Mouse (Mus musculus) embryonic fibroblast, embryonic 13.5 days (primary cell): ENCODE measurements at regions not wholly inside any gene's neighbourhood (a gene's known extent, or its start where the extent isn't known, plus 50 kb on each side); places are given as distances from the start of the nearest gene placed in this dataset.

ENCODE experiments used
- H3K27ac ChIP-seq: 2 replicates; pipeline ENCODE4 v1.5.1; 2012; ENCODE audit warnings: low read length, control low read depth, inconsistent platforms; ENCODE audit not compliant: insufficient read depth
- H3K4me1 ChIP-seq: 2 replicates; pipeline ENCODE4 v1.6.1; 2011; ENCODE audit warnings: low read length; ENCODE audit not compliant: control insufficient read depth, insufficient read depth
- H3K4me3 ChIP-seq: 2 replicates; pipeline ENCODE4 v1.5.1; 2011; ENCODE audit warnings: mild to moderate bottlenecking, control low read depth, low read length; ENCODE audit not compliant: insufficient read depth
- CTCF ChIP-seq: IDR thresholded peaks from 2 replicates; pipeline ENCODE4 v1.5.1; 2011; ENCODE audit warnings: mild to moderate bottlenecking, control low read depth, low read length, moderate library complexity, borderline replicate concordance; ENCODE audit not compliant: insufficient read depth
- POLR2A ChIP-seq: IDR thresholded peaks from 2 replicates; pipeline ENCODE4 v1.6.1; 2011; ENCODE audit warnings: low read depth, mild to moderate bottlenecking, control low read depth, low read length, moderate library complexity

- no peak for TF ChIP-seq POLR2A
- no peak for TF ChIP-seq CTCF
- H3K4me1 ChIP-seq, result no peaks in the 10 kb centered on the region
- no peak overlapping the region for H3K4me3 ChIP-seq
- no peak overlapping the region for H3K27ac ChIP-seq
Observed at GRCm38 (mm10) chr7:39857301-39857700, 339.7 kb downstream of the Zfp619 start.

GRCm38 (mm10) chr7:39862835-39863234 is 345.3 kb downstream of the Zfp619 start:
- no peak overlapping the region for H3K27ac ChIP-seq
- TF ChIP-seq POLR2A (no peak), CTCF (no peak)
- H3K4me3 ChIP-seq, result no peak overlapping the region
- peaks cover 3% of the 10 kb centered on the region; the same call in 1 of the 2 replicates for H3K4me1 ChIP-seq

- Histone ChIP-seq H3K4me3 (no peak overlapping the region), H3K27ac (no peak overlapping the region), H3K4me1 (peaks cover 3% of the 10 kb centered on the region; the same call in 1 of the 2 replicates)
- TF ChIP-seq CTCF, result no peak
Observed at GRCm38 (mm10) chr7:39864130-39864529, 346.6 kb downstream of the Zfp619 start.

GRCm38 (mm10) chr7:39864781-39865180 is 347.2 kb downstream of the Zfp619 start:
- no peak overlapping the region for H3K27ac ChIP-seq
- no peak overlapping the region for H3K4me3 ChIP-seq
- peaks cover 3% of the 10 kb centered on the region; the same call in 1 of the 2 replicates for H3K4me1 ChIP-seq
- TF ChIP-seq POLR2A (no peak), CTCF (no peak)

- TF ChIP-seq POLR2A (no peak), CTCF (no peak)
- peaks cover 3% of the 10 kb centered on the region; the same call in 1 of the 2 replicates for H3K4me1 ChIP-seq
- no peak overlapping the region for H3K4me3 ChIP-seq
- peak overlapping the region; percentile 69; the same call in 1 of the 2 replicates for H3K27ac ChIP-seq
Observed at GRCm38 (mm10) chr7:39866674-39867428, 349.3 kb downstream of the Zfp619 start.

- TF ChIP-seq POLR2A, result no peak
- no peak for TF ChIP-seq CTCF
- H3K4me3 ChIP-seq, result no peak overlapping the region
Observed at GRCm38 (mm10) chr7:39867451-39867850, 349.9 kb downstream of the Zfp619 start.

GRCm38 (mm10) chr7:39882113-39882512 is 364.5 kb downstream of the Zfp619 start:
- H3K4me3 ChIP-seq, result no peak overlapping the region
- TF ChIP-seq POLR2A (no peak), CTCF (no peak)
- H3K4me1 ChIP-seq, result no peaks in the 10 kb centered on the region

More at GRCm38 (mm10) chr7:39867451-39867850, 349.9 kb downstream of the Zfp619 start:
- Histone ChIP-seq H3K4me1 (peaks cover 3% of the 10 kb centered on the region; the same call in 1 of the 2 replicates), H3K27ac (peak overlapping the region; percentile 69)

GRCm38 (mm10) chr7:39894208-39894896 is 376.8 kb downstream of the Zfp619 start:
- TF ChIP-seq POLR2A, result no peak
- TF ChIP-seq CTCF, result no peak
- Histone ChIP-seq H3K4me3 (no peak overlapping the region), H3K27ac (no peak overlapping the region), H3K4me1 (no peaks in the 10 kb centered on the region)

More at GRCm38 (mm10) chr7:39882113-39882512, 364.5 kb downstream of the Zfp619 start:
- no peak overlapping the region for H3K27ac ChIP-seq

- Histone ChIP-seq H3K4me1 (no peaks in the 10 kb centered on the region), H3K4me3 (no peak overlapping the region), H3K27ac (no peak overlapping the region)
- TF ChIP-seq POLR2A (no peak), CTCF (no peak)
Observed at GRCm38 (mm10) chr7:39896918-39897317, 379.4 kb downstream of the Zfp619 start.

- no peak overlapping the region for H3K4me3 ChIP-seq
- H3K27ac ChIP-seq, result no peak overlapping the region
- H3K4me1 ChIP-seq, result no peaks in the 10 kb centered on the region
- TF ChIP-seq POLR2A (no peak), CTCF (no peak)
Observed at GRCm38 (mm10) chr7:39898268-39898667, 380.7 kb downstream of the Zfp619 start.
